Mouse (Mus musculus): ENCODE measurements around the gene Babam2. TPM values are rescaled to one million over a fixed set of nuclear protein-coding genes. Genes with fewer than 3 reads are reported as not detected.

Gene Babam2
- total RNA-seq, 2 experiments from 2014 or later, result 39.5 to 45.2 TPM

- Histone ChIP-seq H3K27ac (no peak overlapping the region), H3K4me3 (no peak overlapping the region)
- no peak for DNase-seq (ENCODE audit: extremely low spot score in 1 of 2, low spot score in 2 of 2)
- no peak for TF ChIP-seq CTCF (IDR thresholded peaks at IDR 0.05)
- intact Hi-C loops (cut with DNase I), result no loop called here
Measured at GRCm38 (mm10) chr5:31820801-31821200, 123.3 kb downstream of the Babam2 start.

- H3K27ac ChIP-seq, result no peak overlapping the region
- intact Hi-C loops (cut with DNase I), result no loop called here
- DNase-seq (ENCODE audit: extremely low spot score in 1 of 2, low spot score in 2 of 2), result no peak
- H3K4me3 ChIP-seq, result no peak overlapping the region
- no peak for TF ChIP-seq CTCF (IDR thresholded peaks at IDR 0.05)
Measured at GRCm38 (mm10) chr5:31821204-31821603, 123.7 kb downstream of the Babam2 start.

- no peak overlapping the region for H3K4me3 ChIP-seq
- no peak overlapping the region for H3K27ac ChIP-seq
- TF ChIP-seq CTCF (IDR thresholded peaks at IDR 0.05), result no peak
- DNase-seq (ENCODE audit: extremely low spot score in 1 of 2, low spot score in 2 of 2), result no peak
- intact Hi-C loops (cut with DNase I), result no loop called here
Measured at GRCm38 (mm10) chr5:31823673-31824072, 126.2 kb downstream of the Babam2 start.

GRCm38 (mm10) chr5:31824126-31824525 is 126.6 kb downstream of the Babam2 start:
- no peak overlapping the region for H3K27ac ChIP-seq
- DNase-seq (ENCODE audit: extremely low spot score in 1 of 2, low spot score in 2 of 2), result no peak
- intact Hi-C loops (cut with DNase I), result no loop called here
- no peak for TF ChIP-seq CTCF (IDR thresholded peaks at IDR 0.05)
- no peak overlapping the region for H3K4me3 ChIP-seq

- TF ChIP-seq CTCF (IDR thresholded peaks at IDR 0.05), result no peak
- DNase-seq (ENCODE audit: extremely low spot score in 1 of 2, low spot score in 2 of 2), result no peak
- Histone ChIP-seq H3K27ac (no peak overlapping the region), H3K4me3 (no peak overlapping the region)
- intact Hi-C loops (cut with DNase I), result no loop called here
Measured at GRCm38 (mm10) chr5:31827304-31827703, 129.8 kb downstream of the Babam2 start.

GRCm38 (mm10) chr5:31827896-31828295 is 130.4 kb downstream of the Babam2 start:
- intact Hi-C loops (cut with DNase I), result no loop called here
- Histone ChIP-seq H3K4me3 (no peak overlapping the region), H3K27ac (no peak overlapping the region)
- no peak for TF ChIP-seq CTCF (IDR thresholded peaks at IDR 0.05)
- no peak for DNase-seq (ENCODE audit: extremely low spot score in 1 of 2, low spot score in 2 of 2)

GRCm38 (mm10) chr5:31828747-31829146 is 131.3 kb downstream of the Babam2 start:
- intact Hi-C loops (cut with DNase I), result no loop called here
- no peak for DNase-seq (ENCODE audit: extremely low spot score in 1 of 2, low spot score in 2 of 2)
- TF ChIP-seq CTCF (IDR thresholded peaks at IDR 0.05), result no peak
- no peak overlapping the region for H3K27ac ChIP-seq
- H3K4me3 ChIP-seq, result no peak overlapping the region

GRCm38 (mm10) chr5:31829588-31829987 is 132.1 kb downstream of the Babam2 start:
- Histone ChIP-seq H3K27ac (no peak overlapping the region), H3K4me3 (no peak overlapping the region)
- no peak for TF ChIP-seq CTCF (IDR thresholded peaks at IDR 0.05)
- intact Hi-C loops (cut with DNase I), result no loop called here
- DNase-seq (ENCODE audit: extremely low spot score in 1 of 2, low spot score in 2 of 2), result no peak

GRCm38 (mm10) chr5:31831587-31831986 is 134.1 kb downstream of the Babam2 start:
- no peak overlapping the region for H3K4me3 ChIP-seq
- intact Hi-C loops (cut with DNase I), result no loop called here
- TF ChIP-seq CTCF (IDR thresholded peaks at IDR 0.05), result no peak
- no peak overlapping the region for H3K27ac ChIP-seq
- DNase-seq (ENCODE audit: extremely low spot score in 1 of 2, low spot score in 2 of 2), result no peak

GRCm38 (mm10) chr5:31835691-31836090 is 138.2 kb downstream of the Babam2 start:
- no peak for TF ChIP-seq CTCF (IDR thresholded peaks at IDR 0.05)
- Histone ChIP-seq H3K4me3 (no peak overlapping the region), H3K27ac (no peak overlapping the region)
- DNase-seq (ENCODE audit: extremely low spot score in 1 of 2, low spot score in 2 of 2), result no peak
- intact Hi-C loops (cut with DNase I), result no loop called here

GRCm38 (mm10) chr5:31839973-31840372 is 142.5 kb downstream of the Babam2 start:
- no peak for TF ChIP-seq CTCF (IDR thresholded peaks at IDR 0.05)
- Histone ChIP-seq H3K27ac (no peak overlapping the region), H3K4me3 (no peak overlapping the region)
- no peak for DNase-seq (ENCODE audit: extremely low spot score in 1 of 2, low spot score in 2 of 2)
- intact Hi-C loops (cut with DNase I), result no loop called here

GRCm38 (mm10) chr5:31840406-31840805 is 142.9 kb downstream of the Babam2 start:
- Histone ChIP-seq H3K4me3 (no peak overlapping the region), H3K27ac (no peak overlapping the region)
- no peak for TF ChIP-seq CTCF (IDR thresholded peaks at IDR 0.05)
- intact Hi-C loops (cut with DNase I), result no loop called here
- no peak for DNase-seq (ENCODE audit: extremely low spot score in 1 of 2, low spot score in 2 of 2)

GRCm38 (mm10) chr5:31844856-31845255 is 147.4 kb downstream of the Babam2 start:
- TF ChIP-seq CTCF (IDR thresholded peaks at IDR 0.05), result no peak
- no peak overlapping the region for H3K27ac ChIP-seq
- intact Hi-C loops (cut with DNase I), result no loop called here
- H3K4me3 ChIP-seq, result no peak overlapping the region
- DNase-seq (ENCODE audit: extremely low spot score in 1 of 2, low spot score in 2 of 2), result no peak

GRCm38 (mm10) chr5:31846971-31847370 is 149.5 kb downstream of the Babam2 start:
- H3K27ac ChIP-seq, result no peak overlapping the region
- no peak overlapping the region for H3K4me3 ChIP-seq
- no peak for TF ChIP-seq CTCF (IDR thresholded peaks at IDR 0.05)
- DNase-seq (ENCODE audit: extremely low spot score in 1 of 2, low spot score in 2 of 2), result no peak
- intact Hi-C loops (cut with DNase I), result no loop called here

Measured in left cerebral cortex, adult 2 months (tissue).